Mouse (Mus musculus): Measurements from ENCODE around the gene Sirt4. TPM values are rescaled to one million over a fixed set of nuclear protein-coding genes. Genes with fewer than 3 reads are reported as not detected.
"Not testable (repeated sequence)": the region's sequence is repeated elsewhere in the genome, so short reads cannot be mapped to it uniquely, and the experiment has no call there.

Gene Sirt4
- polyA plus RNA-seq, 1 experiment from 2014 or later, result 27.5 TPM

- H3K4me2 ChIP-seq (replicated peaks; ENCODE audit: low read depth, low read length), result peak overlapping the region; percentile 92
- H3K36me3 ChIP-seq (ENCODE audit: insufficient read depth, low read length), result no peaks in the 10 kb centered on the region
- H3K4me3 ChIP-seq (ENCODE audit: low read length), result peak overlapping the region; percentile 90
- H3K27me3 ChIP-seq (ENCODE audit: insufficient read depth, low read length), result no peaks in the 10 kb centered on the region
- H3K9me3 ChIP-seq (ENCODE audit: low read length), result no peaks in the 10 kb centered on the region
- H3K27ac ChIP-seq (ENCODE audit: low read length), result peak overlapping the region; percentile 89
- ATAC-seq (ENCODE audit: low FRiP score, low TSS enrichment), result no peak; the same call in 1 of the 2 replicates
- 32% methylated on average over 18 of the region's 18 CpGs for WGBS
- peak overlapping the region; percentile 95 for H3K9ac ChIP-seq (replicated peaks; ENCODE audit: low read length)
- H3K4me1 ChIP-seq (ENCODE audit: insufficient read depth, low read length), result peaks cover 34% of the 10 kb centered on the region
These were observed 23.7 kb upstream of the Sirt4 start for GRCm38 (mm10) chr5:115507981-115508858.

- Histone ChIP-seq H3K4me1 (ENCODE audit: insufficient read depth, low read length) (peaks cover 34% of the 10 kb centered on the region), H3K4me2 (replicated peaks; ENCODE audit: low read depth, low read length) (peak overlapping the region; percentile 92), H3K36me3 (ENCODE audit: insufficient read depth, low read length) (no peaks in the 10 kb centered on the region), H3K9ac (replicated peaks; ENCODE audit: low read length) (peak overlapping the region; percentile 95), H3K27ac (ENCODE audit: low read length) (peak overlapping the region; percentile 89; the same call in 1 of the 2 replicates), H3K4me3 (ENCODE audit: low read length) (peak overlapping the region; percentile 90), H3K9me3 (ENCODE audit: low read length) (no peaks in the 10 kb centered on the region), H3K27me3 (ENCODE audit: insufficient read depth, low read length) (no peaks in the 10 kb centered on the region)
- ATAC-seq (ENCODE audit: low FRiP score, low TSS enrichment), result no peak; the same call in 1 of the 2 replicates
- 20% methylated on average over 12 of the region's 12 CpGs for WGBS
These were observed 22.9 kb upstream of the Sirt4 start for GRCm38 (mm10) chr5:115507267-115507980.

GRCm38 (mm10) chr5:115506454-115507201 lies 22.1 kb upstream of the Sirt4 start, which contains the start of gene Pxn:
Gene Pxn, plus strand, starts transcription at chr5:115506676.
- WGBS, result under 1% methylated on average over 65 of the region's 74 CpGs
- Histone ChIP-seq H3K36me3 (ENCODE audit: insufficient read depth, low read length) (no peaks in the 10 kb centered on the region), H3K4me3 (ENCODE audit: low read length) (peak within 1 kb of the TSS; percentile 90), H3K27me3 (ENCODE audit: insufficient read depth, low read length) (no peaks in the 10 kb centered on the region), H3K4me1 (ENCODE audit: insufficient read depth, low read length) (peaks cover 34% of the 10 kb centered on the region), H3K9ac (replicated peaks; ENCODE audit: low read length) (peak within 1 kb of the TSS; percentile 95), H3K4me2 (replicated peaks; ENCODE audit: low read depth, low read length) (peak within 1 kb of the TSS; percentile 92), H3K27ac (ENCODE audit: low read length) (peak within 1 kb of the TSS; percentile 89; the same call in 1 of the 2 replicates), H3K9me3 (ENCODE audit: low read length) (no peaks in the 10 kb centered on the region)
- ATAC-seq (ENCODE audit: low FRiP score, low TSS enrichment), result peak; percentile 66

GRCm38 (mm10) chr5:115505617-115506016 lies 21.1 kb upstream of the Sirt4 start:
- not testable (repeated sequence) for H3K36me3 ChIP-seq (ENCODE audit: insufficient read depth, low read length); H3K27me3 ChIP-seq (ENCODE audit: insufficient read depth, low read length); H3K9me3 ChIP-seq (ENCODE audit: low read length); H3K4me2 ChIP-seq (replicated peaks; ENCODE audit: low read depth, low read length); H3K27ac ChIP-seq (ENCODE audit: low read length); H3K4me3 ChIP-seq (ENCODE audit: low read length); ATAC-seq (ENCODE audit: low FRiP score, low TSS enrichment); H3K9ac ChIP-seq (replicated peaks; ENCODE audit: low read length)
- H3K4me1 ChIP-seq (ENCODE audit: insufficient read depth, low read length), result peaks cover 35% of the 10 kb centered on the region
- WGBS, result 76% methylated on average over 4 of the region's 4 CpGs

GRCm38 (mm10) chr5:115503035-115503434 lies 18.5 kb upstream of the Sirt4 start:
- no peak overlapping the region for H3K4me2 ChIP-seq (replicated peaks; ENCODE audit: low read depth, low read length)
- no peak overlapping the region for H3K27ac ChIP-seq (ENCODE audit: low read length)
- H3K9me3 ChIP-seq (ENCODE audit: low read length), result no peaks in the 10 kb centered on the region
- H3K36me3 ChIP-seq (ENCODE audit: insufficient read depth, low read length), result no peaks in the 10 kb centered on the region
- H3K27me3 ChIP-seq (ENCODE audit: insufficient read depth, low read length), result no peaks in the 10 kb centered on the region
- H3K4me1 ChIP-seq (ENCODE audit: insufficient read depth, low read length), result peaks cover 16% of the 10 kb centered on the region
- H3K9ac ChIP-seq (replicated peaks; ENCODE audit: low read length), result no peak overlapping the region
- no peak for ATAC-seq (ENCODE audit: low FRiP score, low TSS enrichment)
- WGBS, result 55% methylated on average over 12 of the region's 12 CpGs
- no peak overlapping the region for H3K4me3 ChIP-seq (ENCODE audit: low read length)

- 40% methylated on average over 12 of the region's 12 CpGs for WGBS
- Histone ChIP-seq H3K9ac (replicated peaks; ENCODE audit: low read length) (no peak overlapping the region), H3K4me1 (ENCODE audit: insufficient read depth, low read length) (peaks cover 6% of the 10 kb centered on the region; the same call in 1 of the 2 replicates), H3K27me3 (ENCODE audit: insufficient read depth, low read length) (no peaks in the 10 kb centered on the region), H3K4me3 (ENCODE audit: low read length) (no peak overlapping the region), H3K9me3 (ENCODE audit: low read length) (no peaks in the 10 kb centered on the region), H3K36me3 (ENCODE audit: insufficient read depth, low read length) (no peaks in the 10 kb centered on the region), H3K27ac (ENCODE audit: low read length) (no peak overlapping the region), H3K4me2 (replicated peaks; ENCODE audit: low read depth, low read length) (no peak overlapping the region)
- no peak for ATAC-seq (ENCODE audit: low FRiP score, low TSS enrichment)
These were observed 15.9 kb upstream of the Sirt4 start for GRCm38 (mm10) chr5:115500383-115500935.

- no peak overlapping the region for H3K9ac ChIP-seq (replicated peaks; ENCODE audit: low read length)
- H3K4me1 ChIP-seq (ENCODE audit: insufficient read depth, low read length), result peaks cover 6% of the 10 kb centered on the region; the same call in 1 of the 2 replicates
- H3K9me3 ChIP-seq (ENCODE audit: low read length), result no peaks in the 10 kb centered on the region
- no peaks in the 10 kb centered on the region for H3K27me3 ChIP-seq (ENCODE audit: insufficient read depth, low read length)
- 43% methylated on average over 9 of the region's 9 CpGs for WGBS
- H3K4me3 ChIP-seq (ENCODE audit: low read length), result no peak overlapping the region
- no peak overlapping the region for H3K27ac ChIP-seq (ENCODE audit: low read length)
- ATAC-seq (ENCODE audit: low FRiP score, low TSS enrichment), result no peak
- no peak overlapping the region for H3K4me2 ChIP-seq (replicated peaks; ENCODE audit: low read depth, low read length)
- no peaks in the 10 kb centered on the region for H3K36me3 ChIP-seq (ENCODE audit: insufficient read depth, low read length)
These were observed 14.0 kb upstream of the Sirt4 start for GRCm38 (mm10) chr5:115498307-115499240.

- WGBS, result 65% methylated on average over 7 of the region's 7 CpGs
These were observed 12.5 kb upstream of the Sirt4 start for GRCm38 (mm10) chr5:115497033-115497432.

More at GRCm38 (mm10) chr5:115497033-115497432, 12.5 kb upstream of the Sirt4 start:
- no peak for ATAC-seq (ENCODE audit: low FRiP score, low TSS enrichment)
- Histone ChIP-seq H3K27me3 (ENCODE audit: insufficient read depth, low read length) (no peaks in the 10 kb centered on the region), H3K4me2 (replicated peaks; ENCODE audit: low read depth, low read length) (no peak overlapping the region), H3K9me3 (ENCODE audit: low read length) (no peaks in the 10 kb centered on the region), H3K4me1 (ENCODE audit: insufficient read depth, low read length) (peaks cover 9% of the 10 kb centered on the region), H3K36me3 (ENCODE audit: insufficient read depth, low read length) (no peaks in the 10 kb centered on the region), H3K4me3 (ENCODE audit: low read length) (no peak overlapping the region), H3K27ac (ENCODE audit: low read length) (no peak overlapping the region), H3K9ac (replicated peaks; ENCODE audit: low read length) (no peak overlapping the region)

Data from kidney, embryonic 16.5 days (tissue).